Mouse (Mus musculus) E14TG2a.4 (cell line): ENCODE results near the gene Arhgap21.

ENCODE experiments used
- H3K27me3 ChIP-seq: 2 replicates; pipeline ENCODE4 v1.6.1; 2014; ENCODE audit warnings: low read length, control low read depth; ENCODE audit not compliant: insufficient read depth
- H3K36me3 ChIP-seq: 2 replicates; pipeline ENCODE4 v1.6.1; 2014; ENCODE audit warnings: low read length, control low read depth; ENCODE audit not compliant: insufficient read depth
- H3K4me1 ChIP-seq: replicated peaks from 2 replicates; pipeline ENCODE4 v1.6.1; 2014; ENCODE audit warnings: low read depth, low read length, control low read depth
- H3K4me3 ChIP-seq: replicated peaks from 2 replicates; pipeline ENCODE4 v1.5.1; 2014; ENCODE audit warnings: mild to moderate bottlenecking, low read length
- H3K9me3 ChIP-seq: 2 replicates; pipeline ENCODE4 v1.6.1; 2014; ENCODE audit warnings: low read length, control low read depth
- CTCF ChIP-seq: conservative IDR thresholded peaks from 2 replicates; pipeline ENCODE4 v1.5.1; 2014; ENCODE audit warnings: low read length
- NANOG ChIP-seq: IDR thresholded peaks from 2 replicates; pipeline ENCODE4 v1.6.1; 2014; ENCODE audit warnings: borderline replicate concordance, low read length, mixed read lengths
- POU5F1 ChIP-seq: IDR thresholded peaks from 2 replicates; pipeline ENCODE4 v1.6.1; 2014; ENCODE audit warnings: low read length, borderline replicate concordance

The Arhgap21 gene

GRCm38 (mm10) chr2:20969201-20970200 lies 820 bp upstream of the Arhgap21 start:
- Histone ChIP-seq H3K4me3 (peak overlapping the region; percentile 95), H3K9me3 (no peaks in the 10 kb centered on the region), H3K4me1 (peaks cover 40% of the 10 kb centered on the region), H3K36me3 (no peaks in the 10 kb centered on the region), H3K27me3 (no peaks in the 10 kb centered on the region)
- no peak for TF ChIP-seq POU5F1
- no peak for TF ChIP-seq NANOG
- TF ChIP-seq CTCF = no peak

GRCm38 (mm10) chr2:20967646-20968351 lies 882 bp downstream of the Arhgap21 start:
- no peaks in the 10 kb centered on the region for H3K9me3 ChIP-seq
- peaks cover 54% of the 10 kb centered on the region for H3K4me1 ChIP-seq
- no peaks in the 10 kb centered on the region for H3K36me3 ChIP-seq
- H3K27me3 ChIP-seq = no peaks in the 10 kb centered on the region
- no peak for TF ChIP-seq POU5F1
- no peak for TF ChIP-seq CTCF
- no peak for TF ChIP-seq NANOG
- H3K4me3 ChIP-seq = peak overlapping the region; percentile 95

- peaks cover 61% of the 10 kb centered on the region for H3K4me1 ChIP-seq
- H3K27me3 ChIP-seq = no peaks in the 10 kb centered on the region
- no peak for TF ChIP-seq POU5F1
- TF ChIP-seq CTCF = no peak
- no peak for TF ChIP-seq NANOG
- H3K9me3 ChIP-seq = no peaks in the 10 kb centered on the region
- no peaks in the 10 kb centered on the region for H3K36me3 ChIP-seq
- peak overlapping the region; percentile 95 for H3K4me3 ChIP-seq
Observed at GRCm38 (mm10) chr2:20967101-20967645, 1.5 kb downstream of the Arhgap21 start.

- Histone ChIP-seq H3K27me3 (no peaks in the 10 kb centered on the region), H3K4me1 (peaks cover 67% of the 10 kb centered on the region), H3K4me3 (peak overlapping the region; percentile 95), H3K36me3 (no peaks in the 10 kb centered on the region), H3K9me3 (no peaks in the 10 kb centered on the region)
- no peak for TF ChIP-seq CTCF
- no peak for TF ChIP-seq NANOG
- TF ChIP-seq POU5F1 = no peak
Observed at GRCm38 (mm10) chr2:20966176-20967100, 2.2 kb downstream of the Arhgap21 start.

- no peak overlapping the region for H3K4me3 ChIP-seq
- no peaks in the 10 kb centered on the region for H3K27me3 ChIP-seq
- H3K9me3 ChIP-seq = no peaks in the 10 kb centered on the region
- TF ChIP-seq NANOG (no peak), POU5F1 (no peak), CTCF (no peak)
- no peaks in the 10 kb centered on the region for H3K36me3 ChIP-seq
- peaks cover 73% of the 10 kb centered on the region for H3K4me1 ChIP-seq
Observed at GRCm38 (mm10) chr2:20965361-20965760, 3.3 kb downstream of the Arhgap21 start.

- TF ChIP-seq CTCF (no peak), NANOG (no peak), POU5F1 (no peak)
- H3K9me3 ChIP-seq = no peaks in the 10 kb centered on the region
Observed at GRCm38 (mm10) chr2:20964461-20964860, 4.2 kb downstream of the Arhgap21 start.

GRCm38 (mm10) chr2:20963226-20963805 lies 5.4 kb downstream of the Arhgap21 start:
- H3K4me1 ChIP-seq = peaks cover 79% of the 10 kb centered on the region
- peaks cover 4% of the 10 kb centered on the region; the same call in 1 of the 2 replicates for H3K36me3 ChIP-seq
- H3K9me3 ChIP-seq = no peaks in the 10 kb centered on the region
- no peak for TF ChIP-seq CTCF
- no peak for TF ChIP-seq POU5F1
- TF ChIP-seq NANOG = no peak
- H3K27me3 ChIP-seq = no peaks in the 10 kb centered on the region
- no peak overlapping the region for H3K4me3 ChIP-seq

More at GRCm38 (mm10) chr2:20964461-20964860, 4.2 kb downstream of the Arhgap21 start:
- Histone ChIP-seq H3K4me3 (no peak overlapping the region), H3K36me3 (no peaks in the 10 kb centered on the region), H3K4me1 (peaks cover 74% of the 10 kb centered on the region), H3K27me3 (no peaks in the 10 kb centered on the region)
